23 mouse cellular contexts compared by ENCODE assay signal in genomic region chr2:119170282-119170681, GRCm38 (mm10). TPM values are rescaled to one million over a fixed set of nuclear protein-coding genes. Genes with fewer than 3 reads are reported as not detected.
"Had no signal": no experiment of that assay in that cellular context is flagged by ENCODE, and none has a peak within 500 bp of the region (broad histone marks: within the 10 kb centered on the region; RNA-seq: fewer than 3 reads in every experiment).

No protein-coding gene starts in this region.

- H3K9ac ChIP-seq: kidney, embryonic 15.5 days; limb, embryonic 12.5 days; limb, embryonic 15.5 days; liver, embryonic 14.5 days; liver, postnatal 0 days; lung, embryonic 15.5 days; midbrain, embryonic 15.5 days had no signal

- H3K4me3 ChIP-seq: kidney, embryonic 15.5 days; limb, embryonic 12.5 days; limb, embryonic 15.5 days; lung, embryonic 15.5 days; midbrain, embryonic 10.5 days; midbrain, embryonic 15.5 days had no signal

- DNase-seq: kidney, adult 11 months; kidney, adult 8-10 months; kidney, postnatal 10 days; kidney, postnatal 36 days; left cerebral cortex, postnatal 4 days; liver, postnatal 0 days; lung, postnatal 10 days; lung, postnatal 36 days; thymus, adult 2 months; thymus, postnatal 14 days; thymus, postnatal 4 days had no signal

- H3K4me2 ChIP-seq: kidney, embryonic 15.5 days; limb, embryonic 12.5 days; limb, embryonic 15.5 days; liver, embryonic 11.5 days; lung, embryonic 15.5 days; midbrain, embryonic 15.5 days had no signal

- H3K9me3 ChIP-seq: kidney, embryonic 15.5 days; limb, embryonic 12.5 days; limb, embryonic 15.5 days; lung, embryonic 15.5 days; midbrain, embryonic 10.5 days; midbrain, embryonic 15.5 days had no signal

- H3K27ac ChIP-seq: kidney, embryonic 15.5 days; limb, embryonic 12.5 days; limb, embryonic 15.5 days; liver, embryonic 14.5 days; lung, embryonic 15.5 days; midbrain, embryonic 10.5 days; midbrain, embryonic 15.5 days; stomach, postnatal 0 days had no signal

- H3K36me3 ChIP-seq: kidney, embryonic 15.5 days; lung, embryonic 15.5 days; midbrain, embryonic 15.5 days had no signal

RNA-seq across cellular contexts. Expression of gene Gchfr, which starts 2.7 kb away (rescaled TPM):
- total RNA-seq: layer of hippocampus, postnatal 14 days; left cerebral cortex, adult 8-10 months; left cerebral cortex, postnatal 14 days; left cerebral cortex, postnatal 4 days had no signal

RNA-seq across cellular contexts. Expression of gene Gm14137, which starts 4.0 kb away (rescaled TPM):
- total RNA-seq: layer of hippocampus, postnatal 14 days; left cerebral cortex, postnatal 14 days; left cerebral cortex, postnatal 4 days had no signal
